19 mouse cellular contexts compared by ENCODE assay signal in the genomic region with DNA sequence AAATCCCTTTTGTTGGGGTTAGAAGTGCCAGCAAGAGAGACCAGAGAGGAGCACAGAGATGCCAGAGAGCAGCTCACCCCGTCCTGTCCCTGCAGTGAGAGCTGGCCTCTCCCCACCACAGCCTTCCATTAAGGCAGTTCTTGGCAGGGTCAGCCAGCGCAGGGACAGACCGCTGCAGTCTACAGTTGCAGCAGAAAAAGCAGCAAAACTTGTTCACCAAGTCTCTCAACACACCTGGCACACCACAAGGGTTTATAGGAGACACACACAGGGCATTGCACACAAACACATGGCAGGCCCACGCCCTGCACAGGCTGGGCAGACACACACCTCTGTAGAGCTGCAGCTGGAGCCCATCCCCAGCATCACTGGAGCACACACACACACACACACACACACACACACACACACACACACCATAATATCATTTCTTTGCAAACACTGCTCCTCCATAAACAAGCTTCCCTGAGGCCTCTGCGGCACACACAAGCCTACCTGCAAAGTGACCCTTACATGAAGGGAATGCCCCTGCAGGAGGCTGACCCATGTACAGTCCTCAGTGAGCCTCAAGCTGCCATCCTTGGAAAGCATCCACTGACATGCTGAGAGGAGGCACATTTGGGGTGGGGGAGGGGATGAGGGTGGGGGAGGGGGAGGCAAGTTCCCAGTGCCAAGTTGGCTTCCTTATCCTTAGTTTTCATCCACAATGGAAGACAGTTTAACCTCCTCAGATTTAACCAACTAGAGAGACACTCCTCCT. TPM values are rescaled to one million over a fixed set of nuclear protein-coding genes. Genes with fewer than 3 reads are reported as not detected.
A peak's percentile ranks its signal among the peaks of the same experiment; 100 is the strongest.
DNase-seq lines count a peak whose midpoint lies in the region; ATAC-seq and TF ChIP-seq lines count a peak whose summit lies in the region.
"Had no signal": no experiment of that assay in that cellular context is flagged by ENCODE, and none has a peak within 500 bp of the region (broad histone marks: within the 10 kb centered on the region; RNA-seq: fewer than 3 reads in every experiment).

No protein-coding gene starts in this region.

- H3K27me3 ChIP-seq in liver, postnatal 0 days (ENCODE audit: insufficient read depth, low read length): 0 out of 2 replicates have a peak, but pooled peaks cover 2% of the 10 kb centered on the region
- peaks cover 22% of the 10 kb centered on the region; the same call in 1 of the 2 replicates for H3K27me3 ChIP-seq in liver, embryonic 12.5 days (replicated peaks)
- H3K27me3 ChIP-seq in embryonic facial prominence, embryonic 10.5 days (replicated peaks; ENCODE audit: low read depth, poor library complexity, severe bottlenecking): 0 out of 2 replicates have a peak, but pooled peaks cover 4% of the 10 kb centered on the region
- H3K27me3 ChIP-seq in limb, embryonic 10.5 days (ENCODE audit: low read depth, poor library complexity, severe bottlenecking): no peaks in the 10 kb centered on the region
- H3K27me3 ChIP-seq: neural tube, embryonic 12.5 days had no signal

- no peak overlapping the region for H3K4me3 ChIP-seq in liver, postnatal 0 days (ENCODE audit: low read depth, low read length)
- no peak overlapping the region for H3K4me3 ChIP-seq in liver, embryonic 12.5 days
- H3K4me3 ChIP-seq in embryonic facial prominence, embryonic 10.5 days: 0 out of 2 replicates have a peak overlapping the region, but pooled peaks have one; percentile 8
- H3K4me3 ChIP-seq in limb, embryonic 10.5 days: no peak overlapping the region
- H3K4me3 ChIP-seq: neural tube, embryonic 12.5 days had no signal

- peak overlapping the region; percentile 44; the same call in 1 of the 2 replicates for H3K27ac ChIP-seq in liver, postnatal 0 days (ENCODE audit: low read depth)
- no peak overlapping the region for H3K27ac ChIP-seq in liver, embryonic 12.5 days
- peak overlapping the region; percentile 49 for H3K27ac ChIP-seq in embryonic facial prominence, embryonic 10.5 days (replicated peaks)
- H3K27ac ChIP-seq in limb, embryonic 10.5 days: peak overlapping the region; percentile 8
- H3K27ac ChIP-seq: hindbrain, postnatal 0 days; macrophage; neural tube, embryonic 12.5 days had no signal

- ATAC-seq in liver, postnatal 0 days: no peak
- no peak for ATAC-seq in liver, embryonic 12.5 days
- ATAC-seq: hindbrain, postnatal 0 days had no signal

- H3K4me2 ChIP-seq in liver, postnatal 0 days (ENCODE audit: low read depth, low read length): no peak overlapping the region
- no peak overlapping the region for H3K4me2 ChIP-seq in liver, embryonic 12.5 days
- H3K4me2 ChIP-seq: neural tube, embryonic 12.5 days had no signal

- TF ChIP-seq CTCF in liver, postnatal 0 days (IDR thresholded peaks at IDR 0.05; ENCODE audit: low read depth): no peak

- no peaks in the 10 kb centered on the region for H3K36me3 ChIP-seq in liver, postnatal 0 days (replicated peaks; ENCODE audit: insufficient read depth, low read length)
- no peaks in the 10 kb centered on the region for H3K36me3 ChIP-seq in liver, embryonic 12.5 days
- no peaks in the 10 kb centered on the region for H3K36me3 ChIP-seq in embryonic facial prominence, embryonic 10.5 days (replicated peaks)
- H3K36me3 ChIP-seq in limb, embryonic 10.5 days: no peaks in the 10 kb centered on the region
- H3K36me3 ChIP-seq: G1E; neural tube, embryonic 12.5 days had no signal

- WGBS in liver, postnatal 0 days (ENCODE audit: insufficient replicate concordance): 80% methylated on average over 5 of the region's 5 CpGs
- 79% methylated on average over 5 of the region's 5 CpGs for WGBS in liver, embryonic 12.5 days (ENCODE audit: insufficient replicate concordance)
- WGBS in embryonic facial prominence, embryonic 10.5 days: 76% methylated on average over 5 of the region's 5 CpGs
- WGBS in limb, embryonic 10.5 days: 80% methylated on average over 5 of the region's 5 CpGs

- TF ChIP-seq EP300 in liver, postnatal 0 days (IDR thresholded peaks at IDR 0.05; ENCODE audit: low read depth): no peak

- DNase-seq in heart, adult 11 months: peak; percentile 94
- no peak for DNase-seq in heart, adult 18-20 months
- no peak for DNase-seq in liver, postnatal 0 days
- no peak for DNase-seq in embryonic facial prominence, embryonic 10.5 days (ENCODE audit: low spot score)
- DNase-seq in limb, embryonic 10.5 days (ENCODE audit: low spot score): no peak
- DNase-seq in adrenal gland, postnatal 4 days (ENCODE audit: low spot score in 2 of 2): no peak
- DNase-seq in thymus, postnatal 4 days: no peak
- DNase-seq: adrenal gland, postnatal 10 days; cerebellum, postnatal 25 days; gastrocnemius, postnatal 25 days; kidney, postnatal 14 days; left cerebral cortex, postnatal 4 days had no signal

- no peaks in the 10 kb centered on the region for H3K9me3 ChIP-seq in liver, postnatal 0 days (ENCODE audit: low read length)
- no peaks in the 10 kb centered on the region for H3K9me3 ChIP-seq in liver, embryonic 12.5 days (replicated peaks)
- H3K9me3 ChIP-seq in embryonic facial prominence, embryonic 10.5 days: no peaks in the 10 kb centered on the region
- H3K9me3 ChIP-seq in limb, embryonic 10.5 days (replicated peaks): no peaks in the 10 kb centered on the region
- H3K9me3 ChIP-seq: G1E; neural tube, embryonic 12.5 days had no signal

- peaks cover 16% of the 10 kb centered on the region for H3K4me1 ChIP-seq in liver, postnatal 0 days (ENCODE audit: insufficient read depth)
- peaks cover 39% of the 10 kb centered on the region for H3K4me1 ChIP-seq in liver, embryonic 12.5 days
- H3K4me1 ChIP-seq in embryonic facial prominence, embryonic 10.5 days: peaks cover 74% of the 10 kb centered on the region
- peaks cover 90% of the 10 kb centered on the region for H3K4me1 ChIP-seq in limb, embryonic 10.5 days

- no peak overlapping the region for H3K9ac ChIP-seq in liver, postnatal 0 days (replicated peaks)
- no peak overlapping the region for H3K9ac ChIP-seq in liver, embryonic 12.5 days
- H3K9ac ChIP-seq: neural tube, embryonic 12.5 days had no signal

RNA-seq across cellular contexts. Expression of gene Sema4c, which starts 16.2 kb away (rescaled TPM):
- total RNA-seq in heart, adult 18-20 months (2021): 10 to 100 TPM in 1 of 2 experiments, 1 to 10 TPM in 1; 9.2 to 10.4 TPM
- 2.0 TPM in 2 replicates for polyA plus RNA-seq in liver, postnatal 0 days (2015; fragmentation: Nextera tagmentation; extraction: Ambion mirVana)
- 3.9 TPM in 2 replicates for polyA plus RNA-seq in liver, embryonic 12.5 days (2016; fragmentation: Nextera tagmentation; extraction: Ambion mirVana)
- 24.9 and 25.9 TPM in 2 replicates for polyA plus RNA-seq in embryonic facial prominence, embryonic 10.5 days (2016; fragmentation: Nextera tagmentation; extraction: Ambion mirVana)
- 28.5 and 34.2 TPM in 2 replicates for polyA plus RNA-seq in limb, embryonic 10.5 days (2016; fragmentation: Nextera tagmentation; extraction: Ambion mirVana)
- total RNA-seq in adrenal gland, postnatal 4 days (2021): 10 to 100 TPM; 44.0 to 57.6 TPM
- polyA plus RNA-seq: G1E had no signal

RNA-seq across cellular contexts. Expression of gene Ankrd39, which starts 27.1 kb away (rescaled TPM):
- 1 to 10 TPM; 5.8 to 6.2 TPM for total RNA-seq in heart, adult 18-20 months (2021)
- 7.4 and 8.3 TPM in 2 replicates for polyA plus RNA-seq in liver, postnatal 0 days (2015; fragmentation: Nextera tagmentation; extraction: Ambion mirVana)
- polyA plus RNA-seq in liver, embryonic 12.5 days (2016; fragmentation: Nextera tagmentation; extraction: Ambion mirVana): 9.0 and 10.5 TPM in 2 replicates
- 18.9 and 20.3 TPM in 2 replicates for polyA plus RNA-seq in embryonic facial prominence, embryonic 10.5 days (2016; fragmentation: Nextera tagmentation; extraction: Ambion mirVana)
- 19.5 and 20.3 TPM in 2 replicates for polyA plus RNA-seq in limb, embryonic 10.5 days (2016; fragmentation: Nextera tagmentation; extraction: Ambion mirVana)
- total RNA-seq in adrenal gland, postnatal 4 days (2021): 10 to 100 TPM; 19.8 to 23.1 TPM

RNA-seq across cellular contexts. Expression of gene Gm42417, which starts 35.1 kb away (rescaled TPM):
- 100 to 1,000 TPM; 174 to 267 TPM for total RNA-seq in heart, adult 18-20 months (2021)
- polyA plus RNA-seq in liver, postnatal 0 days (2015; fragmentation: Nextera tagmentation; extraction: Ambion mirVana): 0.45 TPM in 1 of 2 replicates, not detected in the other
- 0.15 and 0.29 TPM in 2 replicates for polyA plus RNA-seq in liver, embryonic 12.5 days (2016; fragmentation: Nextera tagmentation; extraction: Ambion mirVana)
- polyA plus RNA-seq in embryonic facial prominence, embryonic 10.5 days (2016; fragmentation: Nextera tagmentation; extraction: Ambion mirVana): 0.54 TPM in 1 of 2 replicates, not detected in the other
- polyA plus RNA-seq in limb, embryonic 10.5 days (2016; fragmentation: Nextera tagmentation; extraction: Ambion mirVana): 0.39 TPM in 1 of 2 replicates, not detected in the other
- not detected for total RNA-seq in adrenal gland, postnatal 4 days (2021)
- total RNA-seq: G1E; hindbrain, postnatal 0 days; left cerebral cortex, postnatal 4 days; midbrain, postnatal 0 days had no signal
- polyA plus RNA-seq: heart, embryonic 16.5 days; hindbrain, postnatal 0 days; neural tube, embryonic 12.5 days had no signal

RNA-seq across cellular contexts. Expression of gene Ankrd23, which starts 37.7 kb away (rescaled TPM):
- total RNA-seq in heart, adult 18-20 months (2021): 100 to 1,000 TPM; 315 to 408 TPM
- polyA plus RNA-seq in liver, postnatal 0 days (2015; fragmentation: Nextera tagmentation; extraction: Ambion mirVana): 2.0 and 2.2 TPM in 2 replicates
- 4.0 and 6.9 TPM in 2 replicates for polyA plus RNA-seq in liver, embryonic 12.5 days (2016; fragmentation: Nextera tagmentation; extraction: Ambion mirVana)
- 15.5 and 16.6 TPM in 2 replicates for polyA plus RNA-seq in embryonic facial prominence, embryonic 10.5 days (2016; fragmentation: Nextera tagmentation; extraction: Ambion mirVana)
- 14.3 and 16.8 TPM in 2 replicates for polyA plus RNA-seq in limb, embryonic 10.5 days (2016; fragmentation: Nextera tagmentation; extraction: Ambion mirVana)
- 10 to 100 TPM; 20.7 to 22.9 TPM for total RNA-seq in adrenal gland, postnatal 4 days (2021)
